Mouse (Mus musculus): ENCODE measurements at regions not wholly inside any gene's neighbourhood (a gene's known extent, or its start where the extent isn't known, plus 50 kb on each side); places are given as distances from the start of the nearest gene placed in this dataset.
A peak's percentile ranks its signal among the peaks of the same experiment; 100 is the strongest.
"Not testable (repeated sequence)": the region's sequence is repeated elsewhere in the genome, so short reads cannot be mapped to it uniquely, and the experiment has no call there.

- DNase-seq: no peak
Observed at GRCm38 (mm10) chr6:102005627-102006026, 567.3 kb downstream of the Cntn3 start.

DNA sequence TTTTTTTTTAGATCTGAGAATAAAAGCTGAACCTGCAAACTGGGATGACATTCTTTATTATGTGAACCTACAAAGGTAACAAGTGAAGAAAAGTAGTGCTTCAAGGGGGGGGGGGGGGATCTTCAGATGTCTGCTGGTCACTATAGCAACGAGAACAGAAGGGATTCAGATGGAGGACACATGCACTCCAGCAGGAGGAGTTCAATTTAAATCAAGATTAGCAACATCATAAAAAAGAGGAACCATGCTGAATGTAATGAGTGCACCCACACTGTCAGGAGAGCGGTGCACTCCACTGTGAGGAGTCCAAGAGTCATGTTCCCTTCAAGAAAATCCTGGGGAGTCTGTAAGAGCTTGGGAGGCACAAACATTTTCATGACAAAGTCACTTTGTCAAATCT is 574.7 kb downstream of the Cntn3 start:
- no peak for DNase-seq

GRCm38 (mm10) chr6:101997629-101998028 is 575.3 kb downstream of the Cntn3 start:
- DNase-seq: no peak

DNA sequence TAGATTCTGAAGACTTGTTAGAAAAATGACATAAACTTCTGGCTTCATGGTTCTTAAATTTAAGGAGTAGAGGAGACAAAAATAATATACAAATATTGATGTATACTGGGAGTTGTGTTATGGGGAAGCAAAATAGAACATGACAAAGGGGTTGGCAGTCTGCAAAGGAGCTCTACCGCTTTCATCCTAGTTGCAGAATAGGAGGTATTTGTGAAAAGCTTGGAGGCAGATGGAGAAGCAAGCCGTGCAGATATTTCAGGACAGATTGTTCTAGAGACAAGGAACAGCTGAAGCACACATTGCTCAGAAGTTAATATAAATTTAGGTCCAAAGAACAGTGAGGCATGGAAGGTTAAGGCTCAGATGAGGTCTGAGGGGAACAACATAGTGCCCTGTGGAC is 580.1 kb downstream of the Cntn3 start:
- DNase-seq: no peak

DNA sequence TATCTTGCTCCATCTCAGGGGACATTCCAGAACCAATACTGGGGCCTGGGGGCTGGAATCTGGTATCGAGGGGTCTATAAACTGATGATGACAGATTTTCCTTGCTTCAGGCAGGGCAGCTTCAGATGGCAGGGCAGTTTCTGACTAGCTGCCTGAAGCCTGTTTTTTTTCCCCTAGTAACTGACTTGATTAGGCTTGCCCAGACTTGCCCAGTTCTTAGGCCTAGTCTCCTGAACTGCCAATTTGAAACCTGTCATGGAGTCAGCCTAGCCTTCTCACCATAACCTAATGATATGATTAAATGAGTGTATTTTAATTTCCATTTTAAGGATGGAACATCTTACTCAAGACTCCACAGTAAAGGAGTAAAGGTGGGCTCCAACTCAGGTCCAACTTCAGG is 591.2 kb downstream of the Cntn3 start:
- no peak for DNase-seq

- DNase-seq: no peak
Observed at GRCm38 (mm10) chr6:101979213-101979612, 593.7 kb downstream of the Cntn3 start.

DNA sequence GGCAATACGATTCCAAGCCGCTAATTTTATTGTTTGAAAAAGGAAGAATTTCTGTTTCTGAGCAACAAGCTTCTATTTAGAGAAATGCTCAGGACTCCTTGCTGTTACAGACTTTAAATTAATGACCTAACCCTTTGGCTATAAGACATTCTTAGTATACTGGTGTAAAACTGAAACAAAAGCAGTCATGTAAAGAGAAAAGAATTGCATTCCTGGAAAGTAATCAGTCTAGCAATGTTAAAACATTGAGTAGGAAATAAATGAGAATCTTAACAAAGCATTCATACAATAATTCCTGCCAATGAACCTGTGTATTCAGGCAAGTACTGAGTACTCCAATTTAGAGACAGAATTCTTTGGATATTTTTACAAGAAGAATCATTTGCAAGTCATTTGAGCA is 587.2 kb upstream of the Pdzrn3 start:
- DNase-seq: no peak

GRCm38 (mm10) chr6:101961476-101961875 is 583.8 kb upstream of the Pdzrn3 start:
- not testable (repeated sequence) for DNase-seq

GRCm38 (mm10) chr6:101949681-101950080 is 572.0 kb upstream of the Pdzrn3 start:
- no peak for DNase-seq

DNA sequence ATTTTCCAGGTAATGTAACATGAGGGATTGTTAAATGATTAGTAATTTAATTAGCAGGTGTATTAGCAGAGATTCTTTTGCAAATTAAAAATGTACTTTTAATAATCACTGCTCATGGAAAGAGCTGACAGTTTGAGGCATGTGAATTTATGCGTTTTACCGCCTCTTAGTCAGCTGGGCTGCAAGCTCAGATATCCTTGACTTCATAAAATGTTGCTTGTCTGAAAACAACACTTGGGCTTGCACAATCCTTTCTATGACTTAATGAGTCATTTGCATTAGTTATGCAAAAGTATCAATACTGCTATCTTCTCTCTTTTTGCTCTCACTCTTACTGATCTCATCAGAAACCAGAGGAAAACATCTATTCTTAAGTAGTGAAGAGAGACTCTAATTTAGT is 571.3 kb upstream of the Pdzrn3 start:
- DNase-seq: no peak

GRCm38 (mm10) chr6:101940266-101940866 is 562.7 kb upstream of the Pdzrn3 start:
- no peak for DNase-seq

- DNase-seq: no peak
Observed at GRCm38 (mm10) chr6:101938393-101938985, 560.8 kb upstream of the Pdzrn3 start.

GRCm38 (mm10) chr6:101937467-101938392 is 560.0 kb upstream of the Pdzrn3 start:
- no peak for DNase-seq

DNA sequence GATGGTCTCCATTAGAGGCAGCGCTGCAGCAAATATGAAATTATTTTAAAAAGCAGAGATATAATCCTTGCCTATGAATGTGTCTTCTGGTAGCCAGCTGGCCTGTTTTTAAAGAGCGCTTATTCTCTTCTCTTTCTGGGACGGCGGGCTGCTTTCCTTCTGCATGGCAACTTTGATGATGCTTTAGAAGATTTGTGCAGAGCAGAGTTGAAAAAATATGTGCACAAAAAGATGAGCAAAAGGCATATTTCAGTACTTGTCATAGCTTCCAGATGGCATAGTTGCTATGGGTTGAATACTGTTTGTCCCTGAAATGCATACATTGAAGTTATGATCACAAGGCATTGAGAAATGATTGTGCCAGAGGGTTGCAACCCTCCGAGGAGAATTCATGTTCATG is 554.1 kb upstream of the Pdzrn3 start:
- no peak for DNase-seq

- DNase-seq: no peak
Observed at GRCm38 (mm10) chr6:101921686-101922085, 544.0 kb upstream of the Pdzrn3 start.

DNA sequence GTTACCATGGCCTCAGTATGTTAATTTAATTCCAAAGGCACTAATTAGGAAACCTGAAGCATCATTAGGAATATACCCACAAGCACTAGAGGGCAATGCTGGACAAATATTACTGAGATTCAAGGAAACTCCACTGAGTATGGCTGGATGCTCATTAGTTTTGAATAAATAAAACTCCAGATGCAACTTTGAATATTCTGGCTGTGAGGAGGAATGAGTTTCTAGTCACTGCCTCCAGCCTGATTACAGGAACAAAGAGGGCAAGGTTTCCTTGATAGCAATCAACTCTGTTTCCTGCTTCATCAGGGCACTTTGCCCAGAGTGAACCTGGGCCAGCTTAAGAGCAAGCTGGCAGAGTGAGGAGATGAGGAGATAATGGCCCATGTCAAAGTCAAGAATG is 543.5 kb upstream of the Pdzrn3 start:
- peak; percentile 17 for DNase-seq

GRCm38 (mm10) chr6:101918914-101919313 is 541.2 kb upstream of the Pdzrn3 start:
- DNase-seq: no peak

GRCm38 (mm10) chr6:101905029-101905342 is 527.3 kb upstream of the Pdzrn3 start:
- DNase-seq: no peak

DNA sequence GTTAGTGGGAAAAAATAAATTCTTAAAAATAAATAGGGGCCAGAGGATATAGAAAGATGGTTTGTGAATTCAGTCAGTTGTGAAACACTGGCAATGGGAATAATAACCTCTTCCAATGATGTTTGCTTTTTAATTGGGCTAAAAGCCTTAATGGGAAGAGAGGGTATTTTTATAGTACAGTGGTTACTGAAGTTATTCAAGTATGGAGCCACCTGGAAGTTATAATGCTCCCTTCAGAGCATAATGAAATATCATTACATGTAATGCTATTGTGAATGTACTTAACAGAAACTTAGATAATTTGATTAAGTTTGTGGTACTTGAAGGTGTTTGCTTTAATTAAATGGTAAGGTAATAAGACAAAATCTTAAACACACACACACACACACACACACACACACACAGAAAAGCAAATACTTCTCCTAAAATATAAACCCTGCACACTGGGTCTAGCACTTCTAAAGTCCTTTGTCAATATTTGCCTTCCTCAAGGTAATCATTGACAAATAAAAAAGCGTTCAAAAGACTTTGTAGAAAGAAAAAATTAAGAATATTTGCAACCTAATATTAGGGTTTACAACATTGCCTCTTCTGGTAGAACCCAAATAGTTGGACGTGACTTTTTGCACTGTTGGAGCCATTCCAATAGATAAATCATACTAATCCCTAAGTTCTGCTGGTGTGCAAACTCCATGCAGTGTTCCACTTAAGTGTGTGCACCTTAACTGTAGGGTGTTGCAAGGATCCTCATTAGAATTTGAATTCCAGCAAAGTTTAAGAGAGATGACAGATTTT is 526.7 kb upstream of the Pdzrn3 start:
- no peak for DNase-seq

DNA sequence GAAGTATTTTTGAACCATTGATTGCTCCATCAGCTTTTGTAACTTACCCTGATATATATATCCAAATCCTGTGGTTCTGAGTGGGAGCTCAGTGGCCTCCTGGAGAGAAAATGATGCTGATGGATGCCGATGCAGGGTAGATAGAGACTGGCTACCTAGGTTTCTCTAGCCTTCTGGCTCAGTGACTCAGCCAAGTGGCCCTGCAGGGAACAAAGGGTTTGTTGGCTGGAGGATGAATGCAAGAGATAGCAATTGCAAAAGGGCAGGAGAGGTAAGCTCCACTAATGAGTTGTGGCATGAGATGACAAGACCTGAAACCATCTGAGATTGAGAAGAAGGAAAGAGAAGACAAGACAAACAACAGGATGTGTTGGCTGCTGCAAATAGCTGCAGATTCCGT is 524.6 kb upstream of the Pdzrn3 start:
- no peak for DNase-seq

DNA sequence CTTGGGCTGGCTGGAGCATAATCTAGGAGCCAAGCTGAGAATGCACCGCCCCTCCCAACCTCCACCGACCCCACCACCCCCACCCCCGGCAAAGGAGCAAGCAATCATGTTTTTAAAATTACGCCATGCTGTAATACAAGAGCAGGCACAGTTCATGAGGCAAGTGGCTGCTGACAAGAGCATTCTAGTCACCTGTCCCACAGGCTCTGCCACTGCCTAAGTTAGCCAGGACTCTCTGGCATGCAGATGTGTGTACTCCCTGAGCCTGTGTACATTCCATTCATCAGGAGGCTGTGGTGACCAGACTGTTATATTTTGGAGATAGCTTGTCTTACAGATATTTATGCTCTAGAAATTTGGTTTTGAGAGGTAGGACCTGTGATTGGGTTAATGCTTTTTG is 520.8 kb upstream of the Pdzrn3 start:
- no peak for DNase-seq

DNA sequence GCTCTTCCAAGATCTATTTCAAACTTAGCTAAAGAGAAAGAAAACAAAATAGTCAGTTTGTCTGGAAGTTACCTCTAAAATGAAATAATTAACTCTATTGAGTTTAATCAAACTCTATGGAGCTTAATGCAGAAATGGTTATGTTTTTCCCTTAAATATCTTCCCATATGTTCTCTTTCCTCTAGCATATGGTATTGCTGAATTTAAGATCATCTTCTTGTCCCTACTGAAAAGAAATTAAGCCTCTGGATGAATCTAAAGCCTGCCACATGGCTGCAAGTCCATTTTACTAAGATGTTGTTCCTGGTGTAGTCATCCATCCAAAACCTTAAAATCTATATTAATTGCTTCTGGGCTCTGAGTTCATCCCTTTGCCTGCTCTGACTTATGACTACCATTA is 513.0 kb upstream of the Pdzrn3 start:
- DNase-seq: no peak

GRCm38 (mm10) chr6:101882938-101883337 is 505.2 kb upstream of the Pdzrn3 start:
- no peak for DNase-seq
